Mouse (Mus musculus) stomach, embryonic 15.5 days (tissue): ENCODE results near the gene Coro7. TPM values are rescaled to one million over a fixed set of nuclear protein-coding genes. Genes with fewer than 3 reads are reported as not detected.

Source experiments
- ATAC-seq: fragments of 200-750 bp; cut with Nextera tagmentation; 2 replicates; pipeline ENCODE4 v1.8.0; 2017; ENCODE audit warnings: low read depth, moderate number of reproducible peaks, moderate TSS enrichment; ENCODE audit not compliant: insufficient read depth, low FRiP score
- H3K27ac ChIP-seq: fragments of 300-500 bp; sonication (generic); 2 replicates; pipeline ENCODE4 v1.5.1; 2015; ENCODE audit warnings: mild to moderate bottlenecking, inconsistent platforms
- H3K27me3 ChIP-seq: fragments of 300-500 bp; sonication (generic); replicated peaks from 2 replicates; pipeline ENCODE4 v1.6.1; 2015; ENCODE audit warnings: inconsistent platforms
- H3K36me3 ChIP-seq: fragments of 300-500 bp; sonication (generic); 2 replicates; pipeline ENCODE4 v1.6.1; 2015; ENCODE audit warnings: inconsistent platforms
- H3K4me1 ChIP-seq: fragments of 300-500 bp; sonication (generic); 2 replicates; pipeline ENCODE4 v1.6.1; 2015; ENCODE audit warnings: inconsistent platforms
- H3K4me2 ChIP-seq: fragments of 300-500 bp; sonication (generic); 2 replicates; pipeline ENCODE4 v1.6.1; 2015; ENCODE audit warnings: mild to moderate bottlenecking, inconsistent platforms
- H3K4me3 ChIP-seq: fragments of 300-500 bp; sonication (generic); replicated peaks from 2 replicates; pipeline ENCODE4 v1.5.1; 2015; ENCODE audit warnings: inconsistent platforms
- H3K9ac ChIP-seq: fragments of 300-500 bp; sonication (generic); 2 replicates; pipeline ENCODE4 v1.6.1; 2015; ENCODE audit warnings: inconsistent platforms
- H3K9me3 ChIP-seq: fragments of 300-500 bp; sonication (generic); 2 replicates; pipeline ENCODE4 v1.6.1; 2016; ENCODE audit warnings: inconsistent platforms
- WGBS: fragments of 180-500 bp; shearing (Covaris S2); methylation state at CpG from one replicate; pipeline ENCODE4 v1.1.7; 2015; 5-methylcytosine and 5-hydroxymethylcytosine counted together
- polyA plus RNA-seq: library from polyadenylated mRNA; unstranded; fragments of >200 nt; fragmentation: Nextera tagmentation; extraction: Ambion mirVana; gene quantifications from 2 replicates; pipeline ENCODE4 v1.2.1, GENCODE M21; 2015

Coro7 gene
- polyA plus RNA-seq, 1 experiment from 2014 or later = 16.3 TPM

GRCm38 (mm10) chr16:4643670-4644419, 35.7 kb downstream of the Coro7 start:
- H3K9me3 ChIP-seq = no peaks in the 10 kb centered on the region
- peaks cover 69% of the 10 kb centered on the region for H3K4me1 ChIP-seq
- no peaks in the 10 kb centered on the region for H3K27me3 ChIP-seq
- WGBS = 62% methylated on average over 11 of the region's 11 CpGs
- H3K9ac ChIP-seq = no peak overlapping the region
- H3K4me2 ChIP-seq = 0 out of 2 replicates have a peak overlapping the region, but pooled peaks have one; percentile 87
- peaks cover 15% of the 10 kb centered on the region; the same call in 1 of the 2 replicates for H3K36me3 ChIP-seq
- H3K4me3 ChIP-seq = no peak overlapping the region
- peak overlapping the region; percentile 96 for H3K27ac ChIP-seq
- no peak for ATAC-seq

DNA sequence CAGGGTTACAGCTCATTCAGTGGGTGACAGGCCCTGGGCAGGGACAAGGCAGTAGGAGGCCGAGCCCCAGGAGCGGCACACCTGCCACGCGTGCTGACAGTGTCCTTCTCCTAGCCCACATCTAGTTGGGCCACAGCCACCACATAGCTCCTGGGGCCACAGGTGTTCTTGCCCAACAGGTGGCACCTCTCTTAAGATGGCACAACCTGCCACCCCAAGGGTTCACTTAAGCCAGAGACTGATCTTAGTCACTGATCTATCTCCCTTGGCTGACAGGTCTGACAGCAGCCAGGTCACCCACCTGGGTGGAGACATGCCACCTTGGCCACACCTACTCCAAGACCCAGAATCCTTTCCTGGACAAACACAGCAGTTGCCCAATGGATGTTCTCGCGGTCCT, 36.6 kb downstream of the Coro7 start:
- no peak for ATAC-seq
- 63% methylated on average over 6 of the region's 6 CpGs for WGBS
- Histone ChIP-seq H3K4me3 (no peak overlapping the region), H3K9me3 (no peaks in the 10 kb centered on the region), H3K9ac (no peak overlapping the region), H3K27me3 (no peaks in the 10 kb centered on the region), H3K4me2 (peak overlapping the region; percentile 87), H3K27ac (peak overlapping the region; percentile 96), H3K4me1 (peaks cover 69% of the 10 kb centered on the region), H3K36me3 (peaks cover 11% of the 10 kb centered on the region; the same call in 1 of the 2 replicates)

GRCm38 (mm10) chr16:4642190-4642589, 37.4 kb downstream of the Coro7 start:
- Histone ChIP-seq H3K4me1 (peaks cover 63% of the 10 kb centered on the region), H3K4me2 (peak overlapping the region; percentile 87), H3K36me3 (peaks cover 8% of the 10 kb centered on the region; the same call in 1 of the 2 replicates), H3K27me3 (no peaks in the 10 kb centered on the region), H3K9ac (no peak overlapping the region), H3K9me3 (no peaks in the 10 kb centered on the region), H3K4me3 (peak overlapping the region; percentile 84), H3K27ac (peak overlapping the region; percentile 96)
- ATAC-seq = peak; percentile 70
- WGBS = 16% methylated on average over 13 of the region's 13 CpGs

GRCm38 (mm10) chr16:4641119-4641838, 38.3 kb downstream of the Coro7 start:
- H3K4me1 ChIP-seq = peaks cover 55% of the 10 kb centered on the region
- WGBS = 29% methylated on average over 3 of the region's 3 CpGs

DNA sequence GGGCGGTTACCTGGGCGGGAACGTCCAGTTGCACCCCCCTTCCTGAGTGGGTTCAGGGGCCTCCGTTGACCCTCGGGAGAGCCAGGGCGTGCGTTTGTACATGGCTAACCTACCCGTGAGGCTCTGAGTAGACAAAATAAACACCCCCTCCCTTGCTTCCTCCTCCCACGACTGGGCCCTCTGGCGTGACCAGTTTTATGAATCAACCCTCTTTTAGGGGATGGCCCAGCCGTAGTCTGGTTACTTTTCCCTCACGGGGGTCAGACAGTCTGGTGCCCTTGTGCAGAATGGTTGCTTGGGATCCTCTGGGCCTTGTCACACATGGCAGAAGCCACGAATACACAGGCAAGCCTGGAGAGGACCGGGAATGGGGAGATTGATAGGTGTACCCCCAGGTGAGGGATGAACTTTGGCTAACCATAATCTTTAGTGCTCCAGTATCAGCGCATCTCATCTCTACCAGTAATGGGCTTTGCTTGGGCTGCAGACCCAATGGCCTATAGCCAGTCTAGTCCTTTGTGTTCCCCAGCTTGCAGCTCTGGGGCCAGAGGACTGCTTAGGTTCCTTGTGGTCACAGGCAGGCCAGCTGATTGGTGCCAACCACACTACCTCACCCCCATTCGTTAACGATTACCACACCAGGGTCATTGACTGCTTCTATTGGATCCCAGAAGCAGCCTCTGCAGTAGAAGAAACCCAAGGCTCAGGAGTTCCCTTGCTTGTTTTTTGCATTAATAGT, 39.1 kb downstream of the Coro7 start:
- WGBS = 4% methylated on average over 17 of the region's 17 CpGs
- H3K27me3 ChIP-seq = no peaks in the 10 kb centered on the region
- H3K4me3 ChIP-seq = peak overlapping the region; percentile 84
- no peaks in the 10 kb centered on the region for H3K9me3 ChIP-seq
- H3K27ac ChIP-seq = peak overlapping the region; percentile 96
- H3K4me2 ChIP-seq = peak overlapping the region; percentile 87
- H3K36me3 ChIP-seq = peaks cover 3% of the 10 kb centered on the region; the same call in 1 of the 2 replicates
- H3K4me1 ChIP-seq = peaks cover 50% of the 10 kb centered on the region
- peak overlapping the region; percentile 80 for H3K9ac ChIP-seq
- ATAC-seq = peak; percentile 13

More at GRCm38 (mm10) chr16:4641119-4641838, 38.3 kb downstream of the Coro7 start:
- H3K36me3 ChIP-seq = peaks cover 8% of the 10 kb centered on the region; the same call in 1 of the 2 replicates
- no peak overlapping the region; the same call in 1 of the 2 replicates for H3K9ac ChIP-seq
- H3K4me2 ChIP-seq = peak overlapping the region; percentile 87
- ATAC-seq = no peak
- H3K9me3 ChIP-seq = no peaks in the 10 kb centered on the region
- H3K27ac ChIP-seq = peak overlapping the region; percentile 96
- H3K27me3 ChIP-seq = no peaks in the 10 kb centered on the region
- H3K4me3 ChIP-seq = peak overlapping the region; percentile 84

DNA sequence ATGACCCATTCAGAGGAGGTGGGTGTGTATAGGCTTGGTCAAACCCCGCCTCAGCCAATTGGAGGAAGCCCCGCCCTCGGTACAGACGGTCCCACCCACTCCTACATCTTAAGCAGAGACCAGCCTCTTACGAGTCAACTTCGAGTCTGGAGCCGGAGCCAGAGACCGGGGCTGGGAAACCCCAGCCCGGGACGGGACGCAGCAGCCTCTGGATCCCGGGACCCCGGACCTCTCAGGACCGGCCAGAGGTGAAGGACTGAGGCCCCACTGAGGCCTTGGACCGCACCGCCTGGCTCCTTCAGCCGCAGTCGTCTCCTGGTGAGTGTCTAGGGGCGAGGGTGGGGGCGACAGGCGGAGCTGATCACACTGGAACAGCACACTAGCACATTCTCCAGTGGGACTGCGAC, 39.7 kb downstream of the Coro7 start, which contains the start of the genes Vasn and Dnaja3:
Gene Vasn, plus strand, starts transcription at position 111 of the 407 bp plus-strand sequence.
Gene Dnaja3, plus strand, starts transcription at position 159 of the 407 bp plus-strand sequence.
- WGBS = under 1% methylated on average over 22 of the region's 22 CpGs
- H3K4me2 ChIP-seq = peak within 1 kb of the TSS; percentile 87
- peak within 1 kb of the TSS; percentile 84 for H3K4me3 ChIP-seq
- H3K27me3 ChIP-seq = no peaks in the 10 kb centered on the region
- H3K4me1 ChIP-seq = peaks cover 49% of the 10 kb centered on the region
- no peaks in the 10 kb centered on the region for H3K36me3 ChIP-seq
- ATAC-seq = peak; percentile 88
- H3K9me3 ChIP-seq = no peaks in the 10 kb centered on the region
- H3K27ac ChIP-seq = peak within 1 kb of the TSS; percentile 96
- H3K9ac ChIP-seq = peak within 1 kb of the TSS; percentile 80

- H3K4me2 ChIP-seq = no peak overlapping the region
- no peak for ATAC-seq
Observed at GRCm38 (mm10) chr16:4638891-4639390, 40.6 kb downstream of the Coro7 start.

DNA sequence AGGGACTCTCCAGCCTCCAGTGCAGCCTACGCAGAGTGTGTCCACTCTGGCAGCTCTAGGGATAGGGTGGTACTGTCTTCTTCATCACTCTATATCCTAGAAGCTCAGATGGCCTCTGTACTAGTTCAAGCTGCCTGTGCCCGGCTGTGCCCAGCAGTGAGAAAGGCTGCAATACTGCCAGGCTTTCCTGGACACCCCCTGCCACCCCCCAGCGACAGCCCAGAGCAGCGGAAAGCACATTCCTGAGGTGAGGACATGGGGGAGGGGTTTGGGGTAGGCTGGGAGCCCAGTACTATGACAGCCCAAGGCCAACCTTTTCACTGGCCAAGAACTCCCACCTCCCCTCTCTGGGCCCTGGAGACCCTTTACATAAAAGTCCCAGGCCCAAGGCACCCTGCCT, 43.8 kb downstream of the Coro7 start:
- no peaks in the 10 kb centered on the region for H3K9me3 ChIP-seq
- no peaks in the 10 kb centered on the region for H3K27me3 ChIP-seq
- no peak for ATAC-seq
- no peak overlapping the region for H3K27ac ChIP-seq
- 67% methylated on average over 4 of the region's 4 CpGs for WGBS
- H3K4me2 ChIP-seq = no peak overlapping the region
- no peak overlapping the region for H3K4me3 ChIP-seq
- no peak overlapping the region for H3K9ac ChIP-seq
- H3K4me1 ChIP-seq = peaks cover 10% of the 10 kb centered on the region
- 0 out of 2 replicates have a peak, but pooled peaks cover 2% of the 10 kb centered on the region for H3K36me3 ChIP-seq

More at GRCm38 (mm10) chr16:4638891-4639390, 40.6 kb downstream of the Coro7 start:
- no peaks in the 10 kb centered on the region for H3K36me3 ChIP-seq
- no peaks in the 10 kb centered on the region for H3K9me3 ChIP-seq
- no peak overlapping the region for H3K4me3 ChIP-seq
- H3K27ac ChIP-seq = no peak overlapping the region
- H3K27me3 ChIP-seq = no peaks in the 10 kb centered on the region
- WGBS = 79% methylated on average over 3 of the region's 3 CpGs
- H3K9ac ChIP-seq = no peak overlapping the region
- peaks cover 40% of the 10 kb centered on the region for H3K4me1 ChIP-seq

- H3K4me3 ChIP-seq = no peak overlapping the region
- no peak for ATAC-seq
- H3K27me3 ChIP-seq = no peaks in the 10 kb centered on the region
- 0 out of 2 replicates have a peak, but pooled peaks cover 2% of the 10 kb centered on the region for H3K36me3 ChIP-seq
- no peak overlapping the region for H3K9ac ChIP-seq
- no peak overlapping the region for H3K4me2 ChIP-seq
- H3K9me3 ChIP-seq = no peaks in the 10 kb centered on the region
- peaks cover 4% of the 10 kb centered on the region; the same call in 1 of the 2 replicates for H3K4me1 ChIP-seq
- no peak overlapping the region for H3K27ac ChIP-seq
- WGBS = 87% methylated on average over 9 of the region's 9 CpGs
Observed at GRCm38 (mm10) chr16:4634681-4635080, 44.9 kb downstream of the Coro7 start.

DNA sequence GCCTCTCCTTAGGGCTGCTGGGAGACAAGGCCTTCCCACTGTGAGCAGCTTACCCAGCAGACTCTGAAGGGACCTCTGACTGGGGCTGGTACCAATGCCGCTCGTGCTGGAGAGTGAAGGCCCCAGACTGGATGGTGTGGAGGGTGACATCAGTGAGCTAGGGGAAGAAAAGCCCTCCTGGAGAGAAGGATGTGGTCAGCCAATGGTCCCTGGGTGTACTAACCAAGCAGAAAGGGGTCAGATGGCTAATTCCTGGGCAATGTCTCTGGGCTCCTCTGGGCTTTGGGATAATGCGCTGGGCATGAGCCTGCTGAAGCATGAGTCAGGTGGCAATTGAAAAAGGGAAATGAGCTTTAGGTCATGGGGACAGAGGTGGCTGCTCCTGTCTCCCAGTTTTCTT, 45.9 kb downstream of the Coro7 start:
- Histone ChIP-seq H3K27ac (no peak overlapping the region), H3K4me3 (no peak overlapping the region), H3K27me3 (no peaks in the 10 kb centered on the region), H3K36me3 (0 out of 2 replicates have a peak, but pooled peaks cover 2% of the 10 kb centered on the region), H3K9me3 (no peaks in the 10 kb centered on the region), H3K4me2 (no peak overlapping the region), H3K9ac (no peak overlapping the region), H3K4me1 (no peaks in the 10 kb centered on the region)
- no peak for ATAC-seq
- 91% methylated on average over 3 of the region's 3 CpGs for WGBS

DNA sequence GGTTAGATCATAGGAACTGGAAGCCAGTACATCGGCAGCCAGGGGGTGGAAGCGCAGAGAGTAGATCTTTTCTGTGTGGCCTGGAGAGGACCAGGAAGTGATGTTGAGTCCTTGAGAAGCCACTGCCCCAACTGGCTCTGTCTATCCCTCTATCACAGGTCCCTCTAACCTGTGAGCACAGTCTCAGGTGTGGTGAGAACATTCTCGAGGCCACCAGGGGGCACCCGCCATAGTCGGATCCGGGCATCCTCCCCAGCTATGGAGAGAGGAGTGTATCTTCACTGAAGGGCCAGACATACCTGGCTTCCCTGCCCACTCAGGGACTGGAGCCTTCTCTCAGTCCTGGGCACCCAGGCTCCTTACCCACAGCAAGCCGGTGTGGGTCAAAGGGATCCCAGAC, 47.5 kb downstream of the Coro7 start:
- Histone ChIP-seq H3K9ac (no peak overlapping the region), H3K9me3 (no peaks in the 10 kb centered on the region), H3K4me1 (peaks cover 3% of the 10 kb centered on the region; the same call in 1 of the 2 replicates), H3K36me3 (0 out of 2 replicates have a peak, but pooled peaks cover 2% of the 10 kb centered on the region), H3K27ac (no peak overlapping the region), H3K4me2 (no peak overlapping the region), H3K4me3 (no peak overlapping the region), H3K27me3 (no peaks in the 10 kb centered on the region)
- WGBS = 51% methylated on average over 7 of the region's 7 CpGs
- no peak for ATAC-seq
